Mouse (Mus musculus) monocyte, adult 2 months (primary cell): Measurements from ENCODE around the gene Tcf23.

ENCODE experiments used
- DNase-seq, 2 experiments: peaks; one replicate each; pipeline ENCODE4 v3.0.0; 2022; ENCODE audit warnings: low spot score in 2 of 2, low read depth in 1 of 2

Tcf23 gene

GRCm38 (mm10) chr5:30949654-30950326 lies 18.7 kb upstream of the Tcf23 start:
- DNase-seq, result peak; percentile 78 to 87

GRCm38 (mm10) chr5:30950451-30950850 lies 18.0 kb upstream of the Tcf23 start:
- no peak for DNase-seq

GRCm38 (mm10) chr5:30950922-30951321 lies 17.5 kb upstream of the Tcf23 start:
- no peak for DNase-seq

- DNase-seq, result no peak
Measured at GRCm38 (mm10) chr5:30951706-30952105, 16.8 kb upstream of the Tcf23 start.

GRCm38 (mm10) chr5:30952551-30952950 lies 15.9 kb upstream of the Tcf23 start:
- no peak for DNase-seq

GRCm38 (mm10) chr5:30954065-30954464 lies 14.4 kb upstream of the Tcf23 start:
- DNase-seq, result no peak

GRCm38 (mm10) chr5:30954556-30954955 lies 13.9 kb upstream of the Tcf23 start:
- DNase-seq, result no peak

- DNase-seq, result no peak
Measured at GRCm38 (mm10) chr5:30955751-30956150, 12.7 kb upstream of the Tcf23 start.

GRCm38 (mm10) chr5:30957891-30958290 lies 10.6 kb upstream of the Tcf23 start:
- DNase-seq, result no peak

- DNase-seq, result no peak
Measured at GRCm38 (mm10) chr5:30959198-30959854, 9.1 kb upstream of the Tcf23 start.

GRCm38 (mm10) chr5:30959966-30960501 lies 8.4 kb upstream of the Tcf23 start, which contains the start of gene Preb:
Gene Preb (minus strand): TSS chr5:30960361.
- peak; percentile 93 to 96 for DNase-seq

- no peak for DNase-seq
Measured at GRCm38 (mm10) chr5:30960814-30961213, 7.6 kb upstream of the Tcf23 start.

GRCm38 (mm10) chr5:30961545-30962505 lies 6.6 kb upstream of the Tcf23 start:
- DNase-seq, result peak in 1 of 2 experiments; percentile 40

- DNase-seq, result no peak
Measured at GRCm38 (mm10) chr5:30963916-30964315, 4.5 kb upstream of the Tcf23 start.

- DNase-seq, result no peak
Measured at GRCm38 (mm10) chr5:30966189-30966588, 2.3 kb upstream of the Tcf23 start.

- no peak for DNase-seq
Measured at GRCm38 (mm10) chr5:30969440-30969839, 978 bp downstream of the Tcf23 start.

- DNase-seq, result no peak
Measured at GRCm38 (mm10) chr5:30974870-30975656, 6.6 kb downstream of the Tcf23 start.

- no peak for DNase-seq
Measured at GRCm38 (mm10) chr5:30982357-30982756, 13.9 kb downstream of the Tcf23 start.

GRCm38 (mm10) chr5:30992980-30993676 lies 24.7 kb downstream of the Tcf23 start:
- no peak for DNase-seq

- no peak for DNase-seq
Measured at GRCm38 (mm10) chr5:30994074-30994473, 25.6 kb downstream of the Tcf23 start.
